Mouse (Mus musculus) limb, embryonic 13.5 days (tissue): ENCODE data around the gene Arrdc2. TPM values are rescaled to one million over a fixed set of nuclear protein-coding genes. Genes with fewer than 3 reads are reported as not detected.

Source experiments
- ATAC-seq: fragments of 200-750 bp; cut with Nextera tagmentation; 2 replicates; pipeline ENCODE4 v1.8.0; 2017; ENCODE audit warnings: low read depth, moderate number of reproducible peaks, moderate TSS enrichment; ENCODE audit not compliant: low FRiP score
- H3K27ac ChIP-seq: fragments of 300-500 bp; sonication (generic); 2 replicates; pipeline ENCODE4 v1.5.1; 2015; ENCODE audit warnings: inconsistent platforms, mild to moderate bottlenecking, moderate library complexity
- H3K27me3 ChIP-seq: fragments of 300-500 bp; sonication (generic); 2 replicates; pipeline ENCODE4 v1.6.1; 2015; ENCODE audit warnings: mild to moderate bottlenecking, inconsistent platforms
- H3K36me3 ChIP-seq: fragments of 300-500 bp; sonication (generic); 2 replicates; pipeline ENCODE4 v1.6.1; 2015; ENCODE audit warnings: inconsistent platforms, mild to moderate bottlenecking, moderate library complexity
- H3K4me1 ChIP-seq: fragments of 300-500 bp; sonication (generic); 2 replicates; pipeline ENCODE4 v1.6.1; 2015; ENCODE audit warnings: inconsistent platforms
- H3K4me2 ChIP-seq: fragments of 300-500 bp; sonication (generic); replicated peaks from 2 replicates; pipeline ENCODE4 v1.6.1; 2015; ENCODE audit warnings: inconsistent platforms, mild to moderate bottlenecking, moderate library complexity
- H3K4me3 ChIP-seq: fragments of 300-500 bp; sonication (generic); 2 replicates; pipeline ENCODE4 v1.5.1; 2015; ENCODE audit warnings: moderate library complexity, mild to moderate bottlenecking, inconsistent platforms
- H3K9ac ChIP-seq: fragments of 300-500 bp; sonication (generic); 2 replicates; pipeline ENCODE4 v1.6.1; 2015; ENCODE audit warnings: mild to moderate bottlenecking, inconsistent platforms
- H3K9me3 ChIP-seq: fragments of 300-500 bp; sonication (generic); 2 replicates; pipeline ENCODE4 v1.6.1; 2016; ENCODE audit warnings: inconsistent platforms
- WGBS: fragments of 180-500 bp; shearing (Covaris S2); methylation state at CpG from one replicate; pipeline ENCODE4 v1.1.7; 2015; 5-methylcytosine and 5-hydroxymethylcytosine counted together
- polyA plus RNA-seq: library from polyadenylated mRNA; unstranded; fragments of >200 nt; fragmentation: Nextera tagmentation; extraction: Ambion mirVana; gene quantifications from 2 replicates; pipeline ENCODE4 v1.2.1, GENCODE M21; 2015

The Arrdc2 gene
- polyA plus RNA-seq, 1 experiment from 2014 or later, result 6.1 TPM

GRCm38 (mm10) chr8:70873364-70873985 lies 34.0 kb upstream of the Arrdc2 start, which contains the start of gene Ccdc124:
Gene Ccdc124, minus strand, starts transcription at chr8:70873935.
- WGBS, result under 1% methylated on average over 46 of the region's 46 CpGs

GRCm38 (mm10) chr8:70872643-70873363 lies 33.3 kb upstream of the Arrdc2 start:
- peak overlapping the region; percentile 87; the same call in 1 of the 2 replicates for H3K27ac ChIP-seq
- H3K9me3 ChIP-seq, result no peaks in the 10 kb centered on the region
- H3K4me1 ChIP-seq, result peaks cover 27% of the 10 kb centered on the region
- no peak for ATAC-seq
- H3K27me3 ChIP-seq, result no peaks in the 10 kb centered on the region; the same call in 1 of the 2 replicates
- peak overlapping the region; percentile 94 for H3K4me2 ChIP-seq
- peak overlapping the region; percentile 84 for H3K4me3 ChIP-seq
- H3K36me3 ChIP-seq, result peaks cover 10% of the 10 kb centered on the region
- WGBS, result 5% methylated on average over 31 of the region's 31 CpGs
- peak overlapping the region; percentile 84 for H3K9ac ChIP-seq

More at GRCm38 (mm10) chr8:70873364-70873985, 34.0 kb upstream of the Arrdc2 start, which contains the start of gene Ccdc124:
- Histone ChIP-seq H3K4me1 (peaks cover 21% of the 10 kb centered on the region), H3K4me2 (peak within 1 kb of the TSS; percentile 94), H3K9ac (peak within 1 kb of the TSS; percentile 84), H3K36me3 (0 out of 2 replicates have a peak, but pooled peaks cover 3% of the 10 kb centered on the region), H3K9me3 (no peaks in the 10 kb centered on the region), H3K27me3 (no peaks in the 10 kb centered on the region; the same call in 1 of the 2 replicates), H3K4me3 (peak within 1 kb of the TSS; percentile 84), H3K27ac (peak within 1 kb of the TSS; percentile 87)
- ATAC-seq, result peak; percentile 90

- Histone ChIP-seq H3K27ac (no peak overlapping the region), H3K4me3 (no peak overlapping the region), H3K27me3 (no peaks in the 10 kb centered on the region; the same call in 1 of the 2 replicates), H3K9me3 (no peaks in the 10 kb centered on the region), H3K4me1 (peaks cover 29% of the 10 kb centered on the region), H3K4me2 (no peak overlapping the region; the same call in 1 of the 2 replicates), H3K36me3 (peaks cover 12% of the 10 kb centered on the region), H3K9ac (0 out of 2 replicates have a peak overlapping the region, but pooled peaks have one; percentile 19)
- WGBS, result 95% methylated on average over 5 of the region's 5 CpGs
- no peak for ATAC-seq
Observed at GRCm38 (mm10) chr8:70871195-70871807, 31.8 kb upstream of the Arrdc2 start.

GRCm38 (mm10) chr8:70869601-70870041 lies 30.1 kb upstream of the Arrdc2 start:
- Histone ChIP-seq H3K4me3 (no peak overlapping the region), H3K9ac (0 out of 2 replicates have a peak overlapping the region, but pooled peaks have one; percentile 19), H3K36me3 (peaks cover 12% of the 10 kb centered on the region), H3K4me1 (peaks cover 38% of the 10 kb centered on the region), H3K27me3 (no peaks in the 10 kb centered on the region), H3K27ac (no peak overlapping the region), H3K4me2 (peak overlapping the region; percentile 62), H3K9me3 (no peaks in the 10 kb centered on the region)
- no peak for ATAC-seq
- 46% methylated on average over 16 of the region's 16 CpGs for WGBS

GRCm38 (mm10) chr8:70869199-70869571 lies 29.7 kb upstream of the Arrdc2 start:
- peak overlapping the region; percentile 33; the same call in 1 of the 2 replicates for H3K27ac ChIP-seq
- peak overlapping the region; percentile 62 for H3K4me2 ChIP-seq
- H3K9me3 ChIP-seq, result no peaks in the 10 kb centered on the region
- H3K36me3 ChIP-seq, result peaks cover 12% of the 10 kb centered on the region
- peak overlapping the region; percentile 62; the same call in 1 of the 2 replicates for H3K9ac ChIP-seq
- WGBS, result 48% methylated on average over 5 of the region's 5 CpGs
- H3K4me3 ChIP-seq, result peak overlapping the region; percentile 32; the same call in 1 of the 2 replicates
- ATAC-seq, result no peak
- peaks cover 43% of the 10 kb centered on the region for H3K4me1 ChIP-seq
- H3K27me3 ChIP-seq, result 0 out of 2 replicates have a peak, but pooled peaks cover 2% of the 10 kb centered on the region

GRCm38 (mm10) chr8:70868559-70869198 lies 29.2 kb upstream of the Arrdc2 start:
- Histone ChIP-seq H3K36me3 (peaks cover 12% of the 10 kb centered on the region), H3K27me3 (peaks cover 5% of the 10 kb centered on the region; the same call in 1 of the 2 replicates), H3K9me3 (no peaks in the 10 kb centered on the region), H3K4me3 (peak overlapping the region; percentile 32), H3K9ac (peak overlapping the region; percentile 62), H3K4me1 (peaks cover 47% of the 10 kb centered on the region), H3K27ac (peak overlapping the region; percentile 44; the same call in 1 of the 2 replicates), H3K4me2 (peak overlapping the region; percentile 62)
- ATAC-seq, result no peak
- WGBS, result 13% methylated on average over 40 of the region's 40 CpGs

- WGBS, result 84% methylated on average over 7 of the region's 7 CpGs
- Histone ChIP-seq H3K4me2 (peak overlapping the region; percentile 96; the same call in 1 of the 2 replicates), H3K27ac (no peak overlapping the region), H3K27me3 (peaks cover 26% of the 10 kb centered on the region), H3K4me3 (no peak overlapping the region), H3K9me3 (no peaks in the 10 kb centered on the region), H3K36me3 (peaks cover 12% of the 10 kb centered on the region), H3K9ac (no peak overlapping the region; the same call in 1 of the 2 replicates), H3K4me1 (peaks cover 52% of the 10 kb centered on the region)
- ATAC-seq, result no peak
Observed at GRCm38 (mm10) chr8:70866566-70866965, 27.0 kb upstream of the Arrdc2 start.

GRCm38 (mm10) chr8:70866001-70866520 lies 26.5 kb upstream of the Arrdc2 start:
- peak; percentile 13; the same call in 1 of the 2 replicates for ATAC-seq
- H3K4me1 ChIP-seq, result peaks cover 51% of the 10 kb centered on the region
- no peaks in the 10 kb centered on the region for H3K9me3 ChIP-seq
- peak overlapping the region; percentile 51 for H3K4me3 ChIP-seq
- peak overlapping the region; percentile 84 for H3K27ac ChIP-seq
- peak overlapping the region; percentile 59 for H3K9ac ChIP-seq
- H3K36me3 ChIP-seq, result peaks cover 12% of the 10 kb centered on the region
- H3K27me3 ChIP-seq, result peaks cover 31% of the 10 kb centered on the region
- 7% methylated on average over 12 of the region's 12 CpGs for WGBS
- H3K4me2 ChIP-seq, result peak overlapping the region; percentile 96

- WGBS, result under 1% methylated on average over 46 of the region's 46 CpGs
- Histone ChIP-seq H3K9me3 (no peaks in the 10 kb centered on the region), H3K27ac (peak overlapping the region; percentile 84), H3K4me2 (peak overlapping the region; percentile 96), H3K27me3 (peaks cover 31% of the 10 kb centered on the region), H3K9ac (peak overlapping the region; percentile 70), H3K36me3 (peaks cover 12% of the 10 kb centered on the region), H3K4me1 (peaks cover 51% of the 10 kb centered on the region), H3K4me3 (peak overlapping the region; percentile 51)
- peak; percentile 92 for ATAC-seq
Observed at GRCm38 (mm10) chr8:70865350-70866000, 26.0 kb upstream of the Arrdc2 start.

GRCm38 (mm10) chr8:70864712-70865221 lies 25.2 kb upstream of the Arrdc2 start:
- WGBS, result 3% methylated on average over 24 of the region's 24 CpGs
- peaks cover 12% of the 10 kb centered on the region for H3K36me3 ChIP-seq
- H3K27ac ChIP-seq, result peak overlapping the region; percentile 70
- peaks cover 51% of the 10 kb centered on the region for H3K4me1 ChIP-seq
- peak overlapping the region; percentile 70 for H3K9ac ChIP-seq
- no peaks in the 10 kb centered on the region for H3K9me3 ChIP-seq
- peak; percentile 4 for ATAC-seq
- H3K27me3 ChIP-seq, result peaks cover 31% of the 10 kb centered on the region
- peak overlapping the region; percentile 51 for H3K4me3 ChIP-seq
- H3K4me2 ChIP-seq, result peak overlapping the region; percentile 96
